Mouse (Mus musculus): ENCODE data around the gene Dennd5a.

DNA sequence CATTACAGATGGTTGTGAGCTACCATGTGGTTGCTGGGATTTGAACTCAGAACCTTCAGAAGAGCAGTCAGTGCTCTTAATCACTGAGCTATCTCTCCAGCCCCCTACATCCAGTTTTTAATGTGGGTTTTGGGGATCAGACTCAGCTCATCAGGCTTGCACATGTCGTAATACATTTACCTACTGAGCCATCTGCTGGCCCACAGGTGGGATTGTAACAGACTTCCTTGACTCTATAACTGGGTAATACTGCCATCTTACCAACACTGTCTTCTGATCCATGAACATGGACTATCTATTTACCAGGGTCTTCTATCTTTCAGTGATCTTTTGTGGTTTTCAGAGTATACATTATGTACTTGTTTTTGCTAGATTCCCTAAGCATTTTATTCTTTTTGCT lies 74.0 kb downstream of the Dennd5a start:
- TF ChIP-seq CTCF (IDR thresholded peaks at IDR 0.05; ENCODE audit: low read depth, low read length) (no peak), POLR2A (IDR thresholded peaks at IDR 0.05; ENCODE audit: extremely low read depth, insufficient read depth, low read length) (no peak)

Measured in liver, adult 2 months (tissue).